Mouse (Mus musculus) forebrain, embryonic 11.5 days (tissue): ENCODE results near the gene Trabd2b. TPM values are rescaled to one million over a fixed set of nuclear protein-coding genes. Genes with fewer than 3 reads are reported as not detected.

ENCODE experiments used
- ATAC-seq: fragments of 200-750 bp; cut with Nextera tagmentation; replicated peaks from 2 replicates; pipeline ENCODE4 v1.8.0; 2017; ENCODE audit warnings: moderate TSS enrichment; ENCODE audit not compliant: low FRiP score
- DNase-seq: peaks from one replicate; pipeline ENCODE4 v3.0.0-alpha.2; 2017; ENCODE audit warnings: low spot score
- H3K27ac ChIP-seq: fragments of 300-500 bp; sonication (generic); 2 replicates; pipeline ENCODE4 v1.5.1; 2014; ENCODE audit warnings: low read depth, low read length
- H3K27me3 ChIP-seq: fragments of 300-500 bp; sonication (generic); 2 replicates; pipeline ENCODE4 v1.6.1; 2014; ENCODE audit warnings: mild to moderate bottlenecking, low read length, mixed read lengths; ENCODE audit not compliant: control insufficient read depth, insufficient read depth
- H3K36me3 ChIP-seq: fragments of 300-500 bp; sonication (generic); 2 replicates; pipeline ENCODE4 v1.6.1; 2014; ENCODE audit warnings: mild to moderate bottlenecking, low read length, moderate library complexity, mixed read lengths; ENCODE audit not compliant: control insufficient read depth, insufficient read depth
- H3K4me1 ChIP-seq: fragments of 300-500 bp; sonication (generic); replicated peaks from 2 replicates; pipeline ENCODE4 v1.6.1; 2014; ENCODE audit warnings: low read length, mixed read lengths; ENCODE audit not compliant: control insufficient read depth, insufficient read depth
- H3K4me2 ChIP-seq: fragments of 300-500 bp; sonication (generic); 2 replicates; pipeline ENCODE4 v1.6.1; 2014; ENCODE audit warnings: low read depth, mild to moderate bottlenecking, low read length, moderate library complexity, mixed read lengths; ENCODE audit not compliant: severe bottlenecking
- H3K4me3 ChIP-seq: fragments of 300-500 bp; sonication (generic); 2 replicates; pipeline ENCODE4 v1.5.1; 2014; ENCODE audit warnings: low read depth, low read length
- H3K9ac ChIP-seq: fragments of 300-500 bp; sonication (generic); 2 replicates; pipeline ENCODE4 v1.6.1; 2014; ENCODE audit warnings: low read length
- H3K9me3 ChIP-seq: fragments of 300-500 bp; sonication (generic); 2 replicates; pipeline ENCODE4 v1.6.1; 2016; ENCODE audit warnings: low read length, mixed read lengths; ENCODE audit not compliant: control insufficient read depth
- WGBS: fragments of 180-500 bp; shearing (Covaris S2); extraction: QIAGEN DNeasy Blood & Tissue Kit; methylation state at CpG from one replicate; pipeline ENCODE4 v1.1.7; 2014; 5-methylcytosine and 5-hydroxymethylcytosine counted together
- polyA plus RNA-seq: library from polyadenylated mRNA; unstranded; fragments of >200 nt; fragmentation: Nextera tagmentation; extraction: Ambion mirVana; gene quantifications from 2 replicates; pipeline ENCODE4 v1.2.1, GENCODE M21; 2014

Trabd2b gene
- polyA plus RNA-seq, 1 experiment from 2014 or later = 1.4 TPM

GRCm38 (mm10) chr4:114500317-114500716 is 93.8 kb downstream of the Trabd2b start:
- Histone ChIP-seq H3K9ac (no peak overlapping the region), H3K36me3 (no peaks in the 10 kb centered on the region), H3K4me3 (no peak overlapping the region), H3K27me3 (no peaks in the 10 kb centered on the region), H3K9me3 (no peaks in the 10 kb centered on the region), H3K4me2 (no peak overlapping the region), H3K27ac (no peak overlapping the region), H3K4me1 (0 out of 2 replicates have a peak, but pooled peaks cover 2% of the 10 kb centered on the region)
- WGBS = 82% methylated on average over 7 of the region's 7 CpGs
- DNase-seq = no peak
- no peak for ATAC-seq

- DNase-seq (no peak), ATAC-seq (no peak)
- WGBS = 80% methylated on average over 1 of the region's 1 CpGs
- no peaks in the 10 kb centered on the region for H3K27me3 ChIP-seq
- H3K36me3 ChIP-seq = no peaks in the 10 kb centered on the region
- no peak overlapping the region for H3K27ac ChIP-seq
- H3K9me3 ChIP-seq = no peaks in the 10 kb centered on the region
- H3K4me3 ChIP-seq = no peak overlapping the region
- no peak overlapping the region for H3K4me2 ChIP-seq
- no peak overlapping the region for H3K9ac ChIP-seq
- 0 out of 2 replicates have a peak, but pooled peaks cover 2% of the 10 kb centered on the region for H3K4me1 ChIP-seq
Observed at GRCm38 (mm10) chr4:114501048-114501447, 94.5 kb downstream of the Trabd2b start.

DNA sequence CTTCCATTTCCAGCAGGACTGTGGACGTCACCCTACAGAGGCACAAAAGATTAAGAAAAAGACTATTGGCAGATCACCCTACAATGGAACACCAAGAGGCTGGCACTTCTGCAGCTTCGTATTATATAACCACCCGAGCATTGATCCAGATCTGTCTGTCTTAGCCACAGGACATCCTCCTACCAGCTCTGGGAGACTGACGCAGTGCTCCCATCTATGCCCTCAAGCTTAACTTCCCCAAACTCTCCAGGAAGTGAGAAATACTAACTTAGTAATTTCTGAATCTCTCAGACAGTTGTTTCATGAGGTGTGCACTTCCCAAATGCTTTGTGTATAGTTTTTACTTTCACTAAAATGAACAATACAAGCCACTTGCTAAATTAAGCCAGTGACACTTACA is 95.1 kb downstream of the Trabd2b start:
- H3K9ac ChIP-seq = no peak overlapping the region
- DNase-seq (no peak), ATAC-seq (no peak)
- H3K27me3 ChIP-seq = no peaks in the 10 kb centered on the region
- no peak overlapping the region for H3K27ac ChIP-seq
- no peak overlapping the region for H3K4me3 ChIP-seq
- H3K36me3 ChIP-seq = no peaks in the 10 kb centered on the region
- no peaks in the 10 kb centered on the region for H3K9me3 ChIP-seq
- 0 out of 2 replicates have a peak, but pooled peaks cover 2% of the 10 kb centered on the region for H3K4me1 ChIP-seq
- WGBS = 88% methylated on average over 4 of the region's 4 CpGs
- H3K4me2 ChIP-seq = no peak overlapping the region

DNA sequence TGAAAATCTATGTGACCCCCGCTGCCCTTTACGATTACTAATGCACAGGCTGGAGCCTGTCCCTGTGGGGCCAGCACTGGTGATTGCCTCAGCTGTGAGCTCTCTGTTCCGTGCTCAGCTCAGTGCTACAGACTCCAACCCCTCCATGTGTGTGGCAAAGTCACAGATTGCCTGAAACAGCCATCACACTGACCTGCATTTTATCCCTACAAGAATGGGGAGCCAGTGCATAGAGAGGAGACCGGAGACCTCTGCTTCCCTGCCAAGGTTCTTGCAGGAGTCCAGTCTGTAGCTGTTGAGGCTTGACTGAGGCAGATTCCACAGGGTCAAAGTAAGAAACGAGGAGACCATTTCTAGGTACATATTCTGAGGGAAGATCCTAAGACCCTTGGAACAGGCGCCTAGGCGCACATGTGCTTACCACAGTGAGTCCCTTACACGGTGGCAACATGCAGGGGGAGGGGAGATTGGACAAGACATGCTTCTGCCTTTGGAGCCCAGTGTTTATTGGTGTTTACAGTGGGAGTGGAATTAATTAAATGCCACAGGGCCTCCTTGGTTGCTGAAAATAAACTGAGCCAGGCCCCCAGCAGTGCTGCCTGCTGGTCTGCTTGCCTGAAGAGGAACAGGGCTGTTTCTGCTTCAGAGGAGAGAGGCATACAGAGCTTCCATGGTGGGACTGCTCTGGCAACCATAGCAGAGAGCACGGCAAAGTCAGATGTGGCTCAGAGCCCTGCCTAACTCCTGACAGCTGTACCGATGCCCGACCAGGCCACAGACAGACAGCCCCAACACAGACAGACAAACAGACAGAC is 97.9 kb downstream of the Trabd2b start:
- Histone ChIP-seq H3K27me3 (no peaks in the 10 kb centered on the region), H3K9me3 (no peaks in the 10 kb centered on the region), H3K36me3 (no peaks in the 10 kb centered on the region), H3K4me2 (no peak overlapping the region), H3K4me3 (no peak overlapping the region), H3K27ac (no peak overlapping the region), H3K9ac (no peak overlapping the region), H3K4me1 (0 out of 2 replicates have a peak, but pooled peaks cover 2% of the 10 kb centered on the region)
- DNase-seq = no peak
- 70% methylated on average over 11 of the region's 11 CpGs for WGBS
- no peak for ATAC-seq

GRCm38 (mm10) chr4:114509601-114510000 is 103.1 kb downstream of the Trabd2b start:
- Histone ChIP-seq H3K4me1 (0 out of 2 replicates have a peak, but pooled peaks cover under 1% of the 10 kb centered on the region), H3K36me3 (no peaks in the 10 kb centered on the region), H3K27me3 (no peaks in the 10 kb centered on the region), H3K4me2 (no peak overlapping the region), H3K27ac (no peak overlapping the region), H3K4me3 (no peak overlapping the region), H3K9me3 (no peaks in the 10 kb centered on the region), H3K9ac (no peak overlapping the region)
- DNase-seq (no peak), ATAC-seq (no peak)
- WGBS = 91% methylated on average over 6 of the region's 6 CpGs

DNA sequence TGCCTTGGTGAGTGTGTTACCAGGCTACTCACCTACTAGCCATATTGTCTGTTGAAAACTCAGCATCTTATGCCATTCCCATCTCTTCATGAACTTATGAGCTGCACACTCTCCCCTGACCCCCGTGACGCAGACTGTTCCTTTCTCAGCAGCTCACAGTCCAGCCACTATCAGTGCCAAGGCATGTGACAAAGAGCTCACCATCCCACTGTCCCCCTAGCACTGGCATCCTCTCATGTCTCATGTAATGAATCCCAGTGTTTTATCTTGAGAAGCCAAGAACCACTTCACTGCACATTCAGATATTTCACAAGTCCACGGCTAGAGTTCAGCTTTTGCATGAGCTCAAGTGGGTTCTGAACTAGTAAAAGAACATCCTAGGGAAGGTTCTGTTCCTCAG is 105.1 kb downstream of the Trabd2b start:
- H3K36me3 ChIP-seq = no peaks in the 10 kb centered on the region
- no peak overlapping the region for H3K4me2 ChIP-seq
- H3K4me1 ChIP-seq = no peaks in the 10 kb centered on the region
- 94% methylated on average over 3 of the region's 3 CpGs for WGBS
- ATAC-seq (no peak), DNase-seq (no peak)
- no peak overlapping the region for H3K27ac ChIP-seq
- H3K27me3 ChIP-seq = no peaks in the 10 kb centered on the region
- no peak overlapping the region for H3K4me3 ChIP-seq
- no peaks in the 10 kb centered on the region for H3K9me3 ChIP-seq
- no peak overlapping the region for H3K9ac ChIP-seq

DNA sequence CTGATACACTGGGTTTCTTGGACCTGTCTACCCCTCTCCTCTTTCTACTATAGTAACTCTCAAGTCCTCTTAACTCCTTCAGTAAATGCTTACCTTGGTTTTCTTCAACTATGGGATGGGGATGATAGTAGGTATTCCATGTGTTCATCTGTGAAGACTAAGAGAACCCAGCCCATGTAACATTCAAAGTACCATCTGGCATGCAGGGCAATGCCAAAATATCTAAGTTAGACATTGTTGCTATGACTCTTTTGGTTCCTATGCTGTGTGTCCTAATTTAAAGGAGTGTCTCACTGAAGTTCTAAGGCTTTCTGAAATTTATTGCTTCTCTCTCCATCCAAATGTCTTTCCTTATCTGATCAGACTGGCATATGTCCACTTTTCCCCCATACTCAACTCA is 106.6 kb downstream of the Trabd2b start:
- Histone ChIP-seq H3K9me3 (no peaks in the 10 kb centered on the region), H3K4me1 (no peaks in the 10 kb centered on the region), H3K4me2 (no peak overlapping the region), H3K27ac (no peak overlapping the region), H3K36me3 (no peaks in the 10 kb centered on the region), H3K27me3 (no peaks in the 10 kb centered on the region), H3K9ac (no peak overlapping the region), H3K4me3 (no peak overlapping the region)
- no peak for ATAC-seq
- no peak for DNase-seq

DNA sequence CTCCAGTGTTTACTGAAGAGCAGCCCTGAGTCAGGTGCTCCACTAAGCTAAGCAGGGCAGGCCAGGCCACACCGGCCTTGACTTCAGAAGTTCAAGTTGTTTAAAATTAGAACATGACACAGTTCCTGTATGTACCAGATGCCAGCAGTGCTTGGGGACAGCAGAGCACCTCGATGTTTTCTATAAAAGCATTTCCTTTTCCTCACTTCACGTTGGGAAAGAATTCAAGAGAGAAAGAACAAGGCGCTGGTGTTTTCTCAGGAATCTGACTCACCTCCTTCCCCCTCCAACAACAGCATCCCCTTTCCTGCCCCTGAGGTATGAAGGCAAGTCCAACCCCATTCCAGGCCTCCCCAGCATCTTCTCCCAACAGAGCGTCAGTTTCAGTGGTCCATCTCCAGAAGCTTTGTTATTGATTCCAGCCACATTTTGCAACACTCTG is 108.8 kb downstream of the Trabd2b start:
- no peak overlapping the region for H3K4me3 ChIP-seq
- WGBS = 70% methylated on average over 5 of the region's 5 CpGs
- ATAC-seq = no peak

GRCm38 (mm10) chr4:114516651-114517050 is 110.1 kb downstream of the Trabd2b start:
- H3K4me3 ChIP-seq = no peak overlapping the region
- H3K36me3 ChIP-seq = no peaks in the 10 kb centered on the region
- H3K9ac ChIP-seq = no peak overlapping the region
- H3K27ac ChIP-seq = no peak overlapping the region
- DNase-seq (no peak), ATAC-seq (no peak)
- H3K27me3 ChIP-seq = no peaks in the 10 kb centered on the region
- H3K4me1 ChIP-seq = no peaks in the 10 kb centered on the region
- no peak overlapping the region for H3K4me2 ChIP-seq
- 39% methylated on average over 4 of the region's 4 CpGs for WGBS
- H3K9me3 ChIP-seq = no peaks in the 10 kb centered on the region

More for the DNA sequence above, 108.8 kb downstream of the Trabd2b start:
- Histone ChIP-seq H3K27ac (no peak overlapping the region), H3K9ac (no peak overlapping the region), H3K4me1 (no peaks in the 10 kb centered on the region), H3K36me3 (no peaks in the 10 kb centered on the region), H3K27me3 (no peaks in the 10 kb centered on the region), H3K9me3 (no peaks in the 10 kb centered on the region), H3K4me2 (no peak overlapping the region)
- DNase-seq = no peak
